Mouse (Mus musculus) cerebellum, adult 2 months (tissue): ENCODE data around the gene Gm21985. TPM values are rescaled to one million over a fixed set of nuclear protein-coding genes. Genes with fewer than 3 reads are reported as not detected.

ENCODE experiments used
- DNase-seq, 2 experiments: peaks; one replicate each; pipeline ENCODE4 v3.0.0; 2021
- H3K27ac ChIP-seq: fragments of 200-500 bp; 2 replicates; pipeline ENCODE4 v1.5.1; 2012; ENCODE audit warnings: low read length, control low read depth, inconsistent platforms; ENCODE audit not compliant: insufficient read depth
- H3K27me3 ChIP-seq: fragments of 200-500 bp; 2 replicates; pipeline ENCODE4 v1.6.1; 2012; ENCODE audit warnings: inconsistent platforms, mild to moderate bottlenecking, low read length, moderate library complexity; ENCODE audit not compliant: control insufficient read depth, insufficient read depth
- H3K4me1 ChIP-seq: fragments of 200-500 bp; 2 replicates; pipeline ENCODE4 v1.6.1; 2011; ENCODE audit warnings: low read length; ENCODE audit not compliant: control insufficient read depth, insufficient read depth
- H3K4me3 ChIP-seq: fragments of 200-500 bp; replicated peaks from 2 replicates; pipeline ENCODE3; 2011; ENCODE audit warnings: mild to moderate bottlenecking, low read depth, low read length, control low read depth; ENCODE audit not compliant: insufficient read depth
- CTCF ChIP-seq: fragments of 200-500 bp; IDR thresholded peaks from 2 replicates; pipeline ENCODE4 v1.5.1; 2011; ENCODE audit warnings: low read depth, mild to moderate bottlenecking, control low read depth, low read length, moderate library complexity, borderline replicate concordance; ENCODE audit not compliant: insufficient read depth
- POLR2A ChIP-seq: fragments of 200-500 bp; IDR thresholded peaks from 2 replicates; pipeline ENCODE4 v1.6.1; 2011; ENCODE audit warnings: low read length, control low read depth, borderline replicate concordance; ENCODE audit not compliant: insufficient read depth
- WGBS: fragments of 180-500 bp; shearing (Covaris S2); methylation state at CpG from one replicate; pipeline ENCODE4 v1.1.7; 2018; 5-methylcytosine and 5-hydroxymethylcytosine counted together
- polyA plus RNA-seq: library from polyadenylated mRNA; depleted of rRNA; stranded (reverse); fragments of >200 nt; gene quantifications from 2 replicates; pipeline ENCODE4 v1.2.3, GENCODE M21; 2012

The Gm21985 gene
- polyA plus RNA-seq, 1 experiment: not detected

GRCm38 (mm10) chr2:112308671-112309070 lies 42.6 kb downstream of the Gm21985 start:
- Histone ChIP-seq H3K4me1 (peaks cover 6% of the 10 kb centered on the region; the same call in 1 of the 2 replicates), H3K4me3 (no peak overlapping the region), H3K27ac (no peak overlapping the region), H3K27me3 (no peaks in the 10 kb centered on the region)
- no peak for DNase-seq
- no peak for TF ChIP-seq POLR2A
- TF ChIP-seq CTCF: no peak
- WGBS: 86% methylated on average over 3 of the region's 3 CpGs

DNA sequence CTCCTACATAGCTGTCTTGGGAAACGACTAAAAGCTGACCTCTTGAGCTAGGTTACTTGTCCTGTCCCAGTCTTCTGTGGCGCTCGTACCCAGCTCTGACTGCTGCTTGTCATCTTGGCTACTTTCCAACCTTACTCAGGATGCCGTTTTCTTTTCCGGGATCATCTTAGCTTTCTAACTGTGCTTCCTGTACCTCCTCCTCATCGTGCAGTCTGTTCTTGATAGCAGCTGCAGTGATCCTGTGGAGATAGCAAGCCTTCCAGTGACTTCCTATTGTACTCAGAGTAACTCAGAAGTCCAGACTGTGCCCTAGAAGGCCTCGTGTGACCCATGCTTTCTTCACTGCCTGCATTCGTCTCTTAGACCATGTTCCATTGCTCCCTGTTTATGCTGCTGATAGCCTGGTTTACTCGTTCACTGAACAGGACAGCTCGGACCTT lies 43.1 kb downstream of the Gm21985 start:
- no peak for TF ChIP-seq CTCF
- TF ChIP-seq POLR2A: no peak
- peak; percentile 27 to 43 for DNase-seq
- Histone ChIP-seq H3K4me1 (peaks cover 6% of the 10 kb centered on the region; the same call in 1 of the 2 replicates), H3K27me3 (no peaks in the 10 kb centered on the region), H3K27ac (no peak overlapping the region; the same call in 1 of the 2 replicates), H3K4me3 (no peak overlapping the region)
- WGBS: 20% methylated on average over 10 of the region's 10 CpGs

DNA sequence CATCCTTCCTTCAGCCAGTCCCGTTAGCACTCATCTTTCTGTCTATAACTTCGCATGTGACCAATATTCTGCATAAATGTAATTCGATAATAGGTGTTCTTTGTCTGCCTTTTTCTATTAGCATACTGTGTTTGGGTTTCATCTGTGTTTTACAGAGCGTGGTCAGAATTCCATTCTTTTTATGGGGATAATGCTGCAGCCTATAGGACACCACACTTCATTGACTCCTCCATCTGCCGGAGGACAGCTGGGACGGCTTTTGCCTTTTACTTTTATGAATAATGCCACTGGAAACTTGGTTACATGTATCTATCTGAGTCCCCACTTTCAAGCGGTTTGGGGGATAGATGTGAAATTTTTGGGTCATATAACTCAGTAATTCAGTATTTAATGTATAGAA lies 49.5 kb downstream of the Gm21985 start:
- Histone ChIP-seq H3K4me3 (no peak overlapping the region), H3K4me1 (no peaks in the 10 kb centered on the region), H3K27ac (no peak overlapping the region), H3K27me3 (no peaks in the 10 kb centered on the region)
- TF ChIP-seq POLR2A (no peak), CTCF (no peak)
- 86% methylated on average over 7 of the region's 7 CpGs for WGBS
- DNase-seq: no peak

- 83% methylated on average over 2 of the region's 2 CpGs for WGBS
- H3K4me3 ChIP-seq: no peak overlapping the region
- DNase-seq: no peak
- H3K27me3 ChIP-seq: no peaks in the 10 kb centered on the region
- H3K27ac ChIP-seq: no peak overlapping the region
- H3K4me1 ChIP-seq: no peaks in the 10 kb centered on the region
- TF ChIP-seq CTCF (no peak), POLR2A (no peak)
Measured at GRCm38 (mm10) chr2:112318227-112318626, 52.1 kb downstream of the Gm21985 start.

DNA sequence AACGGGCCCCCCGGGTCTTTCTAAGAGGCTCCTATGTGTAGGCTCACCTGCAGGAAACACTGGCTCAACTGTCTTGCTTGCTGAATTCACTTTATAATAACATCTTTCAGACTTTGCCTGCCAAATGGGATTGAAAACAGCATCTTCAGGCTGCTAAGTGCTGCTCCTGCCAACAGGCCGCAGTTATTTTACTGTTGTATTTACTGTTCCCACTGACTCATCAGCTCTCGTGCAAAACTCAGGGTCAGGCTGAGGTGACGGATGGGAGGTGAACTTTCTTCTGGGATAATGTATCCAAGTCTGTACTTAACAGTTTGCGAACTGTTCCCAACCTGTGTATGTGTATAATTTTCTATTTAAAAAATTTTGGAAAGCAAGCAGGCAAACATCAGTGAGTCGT lies 52.8 kb downstream of the Gm21985 start:
- no peak overlapping the region for H3K4me3 ChIP-seq
- no peaks in the 10 kb centered on the region for H3K27me3 ChIP-seq
- 80% methylated on average over 7 of the region's 7 CpGs for WGBS
- DNase-seq: no peak
- no peak overlapping the region for H3K27ac ChIP-seq
- TF ChIP-seq POLR2A: no peak
- no peak for TF ChIP-seq CTCF
- H3K4me1 ChIP-seq: no peaks in the 10 kb centered on the region

GRCm38 (mm10) chr2:112328069-112328777 lies 62.1 kb downstream of the Gm21985 start:
- Histone ChIP-seq H3K27me3 (no peaks in the 10 kb centered on the region), H3K27ac (no peak overlapping the region), H3K4me1 (no peaks in the 10 kb centered on the region), H3K4me3 (no peak overlapping the region)
- DNase-seq: no peak
- TF ChIP-seq POLR2A (no peak), CTCF (no peak)
- 87% methylated on average over 11 of the region's 11 CpGs for WGBS

DNA sequence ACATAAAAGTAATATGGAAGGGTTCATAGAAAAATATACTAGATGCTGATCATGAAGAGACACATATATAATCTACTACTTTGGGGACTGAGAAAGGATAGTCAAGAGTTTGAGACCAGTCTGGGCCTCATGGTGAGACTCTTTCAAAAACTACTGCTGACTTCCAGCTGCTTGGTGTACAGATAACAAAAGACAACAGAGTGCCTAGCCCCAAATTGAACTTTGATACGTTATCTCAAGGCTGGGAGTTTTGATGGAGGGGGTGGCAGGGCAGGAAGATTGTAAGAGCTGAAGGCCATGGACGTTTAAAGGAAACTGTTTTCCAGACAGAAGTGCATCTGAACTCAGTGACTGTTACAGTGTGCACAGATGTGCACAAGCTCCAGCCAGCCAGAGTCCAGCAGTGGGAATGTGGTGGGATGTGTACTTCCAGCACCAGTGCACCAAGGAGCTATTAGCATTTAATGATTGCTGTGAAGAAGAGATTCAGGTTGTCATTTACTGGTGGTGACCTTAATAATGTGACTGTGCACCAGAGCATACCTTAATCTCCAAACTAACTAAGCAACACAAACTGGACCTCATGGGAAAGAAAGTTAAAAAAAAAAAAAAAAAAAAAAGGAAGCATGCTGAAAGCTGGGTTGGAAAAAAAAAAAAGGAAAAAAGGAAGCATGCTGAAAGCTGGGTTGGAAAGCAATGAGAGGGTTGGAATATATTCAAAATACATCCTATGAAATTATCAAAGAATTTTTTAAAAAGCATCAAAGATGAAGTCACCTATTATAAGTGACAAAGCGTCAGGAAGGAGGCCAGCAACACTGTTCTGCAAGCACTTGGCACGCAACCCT lies 66.2 kb downstream of the Gm21985 start:
- no peak overlapping the region for H3K27ac ChIP-seq
- WGBS: 54% methylated on average over 4 of the region's 4 CpGs
- TF ChIP-seq POLR2A (no peak), CTCF (no peak)
- no peaks in the 10 kb centered on the region for H3K4me1 ChIP-seq
- DNase-seq: no peak
- no peaks in the 10 kb centered on the region for H3K27me3 ChIP-seq
- no peak overlapping the region for H3K4me3 ChIP-seq
